Mouse (Mus musculus): ENCODE results near the gene Tmod2.
"Not testable (repeated sequence)": the region's sequence is repeated elsewhere in the genome, so short reads cannot be mapped to it uniquely, and the experiment has no call there.

Gene Tmod2

GRCm38 (mm10) chr9:75610571-75611493, at the start of gene Tmod2:
Tmod2 (minus strand) TSS chr9:75611325.
- DNase-seq (ENCODE audit: low read depth): no peak

- DNase-seq (ENCODE audit: low read depth): no peak
Measured at GRCm38 (mm10) chr9:75660917-75661316, 49.8 kb upstream of the Tmod2 start.

- not testable (repeated sequence) for DNase-seq (ENCODE audit: low read depth)
Measured at GRCm38 (mm10) chr9:75656456-75656855, 45.3 kb upstream of the Tmod2 start.

GRCm38 (mm10) chr9:75653981-75654911, 43.1 kb upstream of the Tmod2 start:
- DNase-seq (ENCODE audit: low read depth): peak; percentile 59

- DNase-seq (ENCODE audit: low read depth): no peak
Measured at GRCm38 (mm10) chr9:75645405-75645804, 34.3 kb upstream of the Tmod2 start.

- peak; percentile 9 for DNase-seq (ENCODE audit: low read depth)
Measured at GRCm38 (mm10) chr9:75634226-75634625, 23.1 kb upstream of the Tmod2 start.

- DNase-seq (ENCODE audit: low read depth): no peak
Measured at GRCm38 (mm10) chr9:75633603-75634002, 22.5 kb upstream of the Tmod2 start.

- no peak for DNase-seq (ENCODE audit: low read depth)
Measured at GRCm38 (mm10) chr9:75632902-75633301, 21.8 kb upstream of the Tmod2 start.

- no peak for DNase-seq (ENCODE audit: low read depth)
Measured at GRCm38 (mm10) chr9:75632111-75632510, 21.0 kb upstream of the Tmod2 start.

- no peak for DNase-seq (ENCODE audit: low read depth)
Measured at GRCm38 (mm10) chr9:75630823-75631454, 19.8 kb upstream of the Tmod2 start.

GRCm38 (mm10) chr9:75626308-75626604, 15.1 kb upstream of the Tmod2 start:
- no peak for DNase-seq (ENCODE audit: low read depth)

- peak; percentile 90 for DNase-seq (ENCODE audit: low read depth)
Measured at GRCm38 (mm10) chr9:75625556-75626307, 14.6 kb upstream of the Tmod2 start, which contains the start of gene Lysmd2. Lysmd2 (plus strand) TSS chr9:75625741.

- DNase-seq (ENCODE audit: low read depth): no peak
Measured at GRCm38 (mm10) chr9:75624983-75625555, 13.9 kb upstream of the Tmod2 start.

- no peak for DNase-seq (ENCODE audit: low read depth)
Measured at GRCm38 (mm10) chr9:75621428-75621827, 10.3 kb upstream of the Tmod2 start.

- DNase-seq (ENCODE audit: low read depth): not testable (repeated sequence)
Measured at GRCm38 (mm10) chr9:75619761-75620160, 8.6 kb upstream of the Tmod2 start.

GRCm38 (mm10) chr9:75618836-75619400, 7.8 kb upstream of the Tmod2 start:
- no peak for DNase-seq (ENCODE audit: low read depth)

GRCm38 (mm10) chr9:75616560-75616959, 5.4 kb upstream of the Tmod2 start:
- DNase-seq (ENCODE audit: low read depth): no peak

- no peak for DNase-seq (ENCODE audit: low read depth)
Measured at GRCm38 (mm10) chr9:75609965-75610364, 1.2 kb downstream of the Tmod2 start.

- no peak for DNase-seq (ENCODE audit: low read depth)
Measured at GRCm38 (mm10) chr9:75609505-75609904, 1.6 kb downstream of the Tmod2 start.

GRCm38 (mm10) chr9:75607496-75607895, 3.6 kb downstream of the Tmod2 start:
- no peak for DNase-seq (ENCODE audit: low read depth)

GRCm38 (mm10) chr9:75601510-75601909, 9.6 kb downstream of the Tmod2 start:
- DNase-seq (ENCODE audit: low read depth): no peak
